Mouse (Mus musculus) left cerebral cortex, adult 8-10 months (tissue): ENCODE measurements at regions not wholly inside any gene's neighbourhood (a gene's known extent, or its start where the extent isn't known, plus 50 kb on each side); places are given as distances from the start of the nearest gene placed in this dataset.

Source experiments
- DNase-seq, 2 experiments: peaks; one replicate each; pipeline ENCODE4 v3.0.0; 2022; ENCODE audit warnings: low spot score in 2 of 2

DNA sequence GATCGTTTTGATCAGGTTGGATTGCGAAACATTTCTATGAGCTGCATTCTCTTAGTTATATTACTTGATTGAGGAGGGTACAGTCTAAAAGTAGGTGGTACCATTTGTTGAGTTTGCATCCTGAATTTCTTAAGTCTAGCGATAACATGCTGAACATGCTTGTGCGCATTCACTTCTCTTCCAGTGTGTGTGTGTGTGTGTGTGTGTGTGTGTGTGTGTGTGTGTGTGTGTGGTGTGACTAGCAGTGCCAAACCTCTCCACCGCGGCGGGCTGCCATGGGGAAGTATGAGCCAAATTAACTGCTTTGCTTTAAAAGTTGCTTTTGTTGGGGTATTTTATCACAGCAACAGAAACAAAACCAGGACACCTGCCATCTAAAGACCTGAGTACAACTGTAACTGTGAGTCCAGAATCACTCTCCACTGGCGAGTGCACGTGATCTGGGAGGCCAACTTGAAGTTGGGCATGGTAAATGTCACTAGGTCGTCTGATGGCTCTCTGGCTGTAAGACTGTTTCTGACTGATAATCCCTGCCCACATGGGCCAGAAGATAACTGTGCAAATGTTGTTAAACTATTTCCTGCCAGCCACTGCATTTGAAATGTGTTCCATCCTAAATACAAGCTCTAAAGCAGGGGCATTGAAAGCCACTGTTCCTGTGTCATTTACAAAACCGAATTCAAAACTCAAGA, 273.3 kb upstream of the Ppargc1a start:
- DNase-seq = no peak

DNA sequence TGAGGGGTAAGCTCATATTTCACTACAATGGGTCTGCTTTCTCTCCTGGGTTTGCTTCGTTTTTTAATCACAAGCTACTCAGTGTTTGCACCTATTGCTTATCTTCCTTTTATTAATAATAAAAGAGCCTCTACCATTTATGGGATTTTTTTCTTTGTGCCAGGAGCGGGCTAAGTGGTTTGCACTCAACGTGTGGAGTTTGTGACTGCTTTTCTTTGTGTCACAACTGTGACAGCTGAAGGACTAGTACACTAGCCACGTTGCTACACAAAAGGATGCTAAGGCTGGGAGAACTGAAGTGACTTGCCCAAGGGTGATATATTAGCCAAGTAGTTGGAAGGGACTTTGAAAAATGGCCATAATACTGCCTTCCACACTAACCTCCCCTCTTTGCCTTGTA, 271.8 kb upstream of the Ppargc1a start:
- no peak for DNase-seq

DNA sequence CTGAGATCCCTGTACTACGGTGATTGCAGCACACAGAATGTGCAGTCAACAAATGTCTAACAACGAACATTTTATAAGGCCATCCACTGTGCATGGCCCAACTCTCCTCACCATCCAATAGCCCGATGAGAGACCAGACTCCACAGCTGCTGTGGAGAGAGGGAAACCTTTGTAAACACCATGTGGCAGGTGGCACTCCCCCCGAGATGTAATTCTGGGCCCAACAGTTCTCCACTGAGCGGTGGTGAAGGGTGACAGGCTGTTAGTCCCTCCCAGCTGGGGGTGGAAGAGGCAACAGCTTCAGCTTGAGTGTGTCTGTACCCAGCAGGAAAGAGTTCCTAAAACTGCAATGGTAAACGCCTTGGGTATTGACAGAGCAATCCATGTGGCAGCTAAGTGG, 263.0 kb upstream of the Ppargc1a start:
- DNase-seq = no peak

DNA sequence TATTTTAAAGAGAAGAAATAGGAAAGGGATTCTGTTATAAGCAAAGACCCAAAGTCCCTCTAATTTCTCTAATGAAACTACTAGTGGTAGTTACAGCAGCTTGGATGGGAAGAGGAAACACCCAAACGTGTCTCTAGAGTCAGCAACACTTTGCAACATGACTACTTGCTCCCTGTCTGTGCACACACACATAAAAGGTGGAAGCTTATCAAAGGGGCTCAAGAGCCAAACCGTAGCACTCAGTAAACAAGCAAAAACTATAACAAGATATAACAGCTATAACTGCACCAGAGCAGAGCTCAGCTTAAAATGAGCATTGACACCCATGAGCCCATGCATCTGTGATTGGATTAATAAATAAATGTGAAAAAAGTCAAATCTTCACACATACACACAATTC, 262.5 kb upstream of the Ppargc1a start:
- no peak for DNase-seq

DNA sequence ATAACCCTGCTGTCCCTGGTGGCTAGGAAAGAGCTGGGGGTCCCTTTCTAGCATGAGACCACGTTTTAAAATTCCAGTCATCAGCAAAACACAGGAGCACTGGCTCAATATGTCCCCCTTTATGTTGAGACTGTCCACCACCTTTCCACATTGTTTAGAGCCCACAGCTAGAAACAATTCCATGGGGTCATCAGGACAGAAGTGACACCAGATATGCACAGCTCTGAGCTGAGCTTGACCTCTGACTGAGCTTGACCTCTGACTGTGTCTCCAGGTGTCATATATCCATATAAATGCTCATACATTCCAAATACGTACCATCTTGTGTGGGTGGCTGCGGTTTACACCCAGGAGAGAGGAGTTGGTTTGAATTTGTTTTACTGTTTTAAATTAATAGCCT, 262.1 kb upstream of the Ppargc1a start:
- no peak for DNase-seq

DNA sequence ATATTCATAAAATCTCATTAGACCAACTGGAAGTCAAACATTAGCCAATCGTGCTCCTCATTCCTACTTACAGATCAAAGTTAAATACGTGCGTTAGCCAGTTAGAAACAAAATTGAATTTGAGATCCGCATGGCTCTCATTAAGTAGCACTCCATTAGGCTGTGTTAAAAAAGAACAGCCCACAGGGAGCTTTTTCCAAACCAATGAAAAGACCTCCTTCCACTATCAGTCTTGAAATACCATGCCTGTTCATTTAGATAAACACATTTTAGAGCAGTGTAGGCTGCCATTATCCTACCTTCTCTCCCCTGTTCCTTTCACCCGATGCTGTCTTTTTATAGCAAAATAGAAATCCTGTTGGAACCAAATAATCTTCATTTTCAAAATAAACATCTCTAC, 261.5 kb upstream of the Ppargc1a start:
- DNase-seq = no peak

DNA sequence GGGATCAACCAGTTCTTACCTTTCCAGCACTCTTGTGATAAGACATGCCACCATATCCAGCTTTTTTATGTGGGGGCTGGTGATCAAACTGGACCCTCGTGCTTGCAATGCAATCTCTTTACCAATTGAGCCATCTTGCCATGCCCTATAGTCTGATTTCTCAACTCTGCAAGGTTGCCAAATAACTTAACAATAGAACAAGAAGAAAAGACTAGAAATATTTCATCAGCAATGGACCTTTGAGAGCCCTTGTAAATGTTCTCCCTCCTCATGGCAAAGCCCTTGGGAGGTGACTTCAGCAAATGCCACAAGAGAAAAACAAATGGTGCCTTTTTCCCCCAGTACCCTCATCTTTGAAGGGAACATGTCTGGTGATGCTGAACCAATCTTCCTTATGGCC, 258.7 kb upstream of the Ppargc1a start:
- DNase-seq = no peak

DNA sequence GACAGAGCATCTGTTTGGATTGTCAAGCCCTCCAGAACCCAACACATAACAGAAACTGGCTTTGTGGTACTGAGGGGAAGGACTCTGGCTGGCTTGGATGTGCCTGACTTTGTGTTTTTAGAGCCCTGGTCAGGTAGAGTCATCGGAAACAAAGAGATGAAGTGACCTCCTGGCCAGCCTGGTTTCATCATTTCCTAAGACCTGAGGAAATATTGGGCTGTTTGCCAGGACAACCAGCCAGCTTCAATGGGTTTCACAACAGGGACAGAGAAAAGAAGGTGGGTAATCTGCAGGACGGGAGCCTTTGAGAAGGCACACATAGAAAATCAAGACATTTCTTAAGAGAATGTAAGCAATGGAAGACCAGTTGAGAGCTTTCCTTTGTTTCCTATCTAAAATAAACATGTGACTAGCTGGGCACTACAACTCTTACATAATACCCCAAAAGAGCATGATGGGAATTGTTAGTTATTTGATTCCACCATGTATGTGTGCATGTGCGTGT, 258.1 kb upstream of the Ppargc1a start:
- no peak for DNase-seq

DNA sequence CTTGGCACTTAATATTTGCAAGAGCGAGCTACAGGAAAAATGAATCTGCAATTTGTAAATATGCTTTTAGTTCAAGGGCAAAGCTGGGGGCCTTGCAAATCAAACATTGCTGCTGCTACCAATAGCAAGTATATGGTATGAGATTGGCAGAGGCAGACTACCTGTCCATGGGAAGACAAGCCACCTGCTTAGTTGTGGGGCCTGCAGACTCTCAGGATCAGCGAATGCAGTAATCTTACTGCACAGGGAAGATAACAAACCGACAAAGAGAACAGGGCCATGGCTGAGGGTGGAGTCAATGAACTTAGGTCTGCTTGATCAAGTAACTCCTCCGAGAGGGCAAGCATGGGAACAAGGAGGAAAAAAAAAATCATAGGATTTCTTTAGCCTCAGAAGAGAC, 257.2 kb upstream of the Ppargc1a start:
- DNase-seq = no peak

DNA sequence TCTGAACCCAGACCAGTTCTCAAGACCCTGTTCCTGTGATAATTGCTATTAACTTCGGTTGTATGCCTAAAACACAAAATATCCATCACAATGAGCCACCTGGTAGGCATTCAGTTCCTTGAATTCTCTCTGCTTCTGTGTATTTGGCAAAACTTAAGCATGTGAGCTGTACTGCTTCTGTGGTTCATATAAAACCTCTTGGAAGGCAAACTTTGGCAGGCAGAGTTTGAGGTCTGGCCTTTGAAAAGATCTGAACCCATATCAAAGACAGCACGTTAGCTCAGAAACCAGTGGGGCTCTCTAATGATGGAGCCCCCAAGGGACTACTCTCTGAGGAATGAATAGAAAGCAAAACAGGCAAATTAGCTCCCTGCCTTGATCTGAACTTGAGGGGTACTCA, 256.1 kb upstream of the Ppargc1a start:
- no peak for DNase-seq

DNA sequence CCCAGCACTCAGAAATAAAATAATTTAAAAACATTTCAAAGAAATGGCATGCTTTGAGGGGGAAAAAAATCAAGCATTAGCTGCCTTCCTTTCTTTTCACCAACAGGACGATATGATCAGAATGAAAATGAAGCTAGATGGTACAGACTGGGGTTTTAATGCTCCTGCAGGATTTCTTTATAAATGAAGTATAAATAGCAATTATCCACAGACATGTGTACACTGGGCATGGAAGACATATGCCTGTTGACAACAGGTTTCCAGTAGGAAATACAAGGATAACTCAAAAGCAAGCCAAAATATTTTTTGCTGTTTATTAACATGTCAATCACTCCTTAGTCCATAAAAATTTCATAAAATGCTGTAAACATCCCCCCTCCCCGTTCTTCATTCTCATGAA, 248.7 kb upstream of the Ppargc1a start:
- no peak for DNase-seq

DNA sequence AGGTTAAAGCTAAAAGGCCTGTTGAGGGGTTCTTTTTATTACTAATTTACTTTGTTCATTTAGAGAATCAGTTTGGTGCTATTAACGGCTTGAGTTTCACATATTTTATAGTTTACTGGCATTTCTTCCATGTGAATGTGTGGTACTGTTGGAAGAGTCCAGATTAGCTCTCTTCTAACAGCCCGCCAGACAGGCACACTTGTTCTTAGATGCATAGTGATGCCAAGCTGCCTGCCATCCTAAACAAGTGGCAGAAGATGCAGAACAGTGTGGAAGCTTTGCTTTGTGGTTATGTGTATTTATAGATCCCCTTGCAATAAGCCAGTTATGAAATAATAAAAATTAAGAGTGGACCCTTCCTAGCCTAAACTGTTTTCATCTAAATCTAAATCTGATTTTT, 244.2 kb upstream of the Ppargc1a start:
- no peak for DNase-seq

DNA sequence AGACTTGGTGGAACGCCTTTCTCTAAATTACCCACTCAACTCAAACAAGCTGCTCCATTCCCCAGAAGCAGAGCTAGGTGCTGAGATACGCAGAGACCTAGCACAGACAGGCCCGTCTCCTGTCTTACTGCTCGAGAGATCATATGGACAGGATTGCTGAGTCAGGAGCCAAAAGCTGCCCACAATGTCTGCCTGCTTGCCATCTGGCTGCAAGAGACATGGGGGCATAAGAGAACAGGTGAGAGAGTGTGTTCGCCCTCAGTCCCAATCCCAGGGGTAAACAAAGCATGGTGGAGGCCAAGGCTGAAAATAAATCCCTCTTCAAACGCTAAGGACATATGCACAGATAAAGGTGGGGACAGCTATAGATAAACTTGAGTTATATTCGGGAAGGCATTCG, 234.0 kb upstream of the Ppargc1a start:
- DNase-seq = peak in 1 of 2 experiments; percentile 33

DNA sequence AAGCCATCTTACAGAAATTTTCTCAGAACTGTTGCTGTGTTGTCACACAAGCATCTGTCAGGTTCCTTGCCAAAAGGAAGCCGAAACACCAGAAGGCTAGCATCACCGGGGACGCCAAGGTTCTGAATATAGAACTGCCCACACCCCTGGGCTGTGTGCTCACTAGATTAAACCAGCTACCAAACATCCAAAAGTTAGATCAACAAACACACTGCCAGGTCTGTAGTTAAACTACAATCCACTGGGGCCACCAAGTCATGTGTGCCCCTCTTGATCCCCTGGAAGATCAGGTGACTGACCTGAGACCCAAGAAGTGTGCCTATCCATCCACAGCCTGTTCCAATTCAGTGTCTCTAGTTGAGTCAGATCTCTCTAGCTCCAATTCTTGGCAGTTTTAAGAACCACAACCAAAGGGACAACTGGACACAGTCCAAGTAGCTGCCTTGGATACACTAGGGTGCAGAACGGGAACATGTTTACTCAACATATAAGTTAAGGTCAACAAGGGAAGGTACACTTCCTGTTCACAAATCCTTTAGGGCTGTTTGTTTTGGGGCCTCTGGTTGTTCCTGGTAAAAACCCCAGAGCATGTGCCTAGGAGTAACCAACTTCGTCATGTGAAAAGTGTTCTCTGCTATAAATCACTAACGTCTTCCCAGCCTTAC, 232.0 kb upstream of the Ppargc1a start:
- peak in 1 of 2 experiments; percentile 57 for DNase-seq

DNA sequence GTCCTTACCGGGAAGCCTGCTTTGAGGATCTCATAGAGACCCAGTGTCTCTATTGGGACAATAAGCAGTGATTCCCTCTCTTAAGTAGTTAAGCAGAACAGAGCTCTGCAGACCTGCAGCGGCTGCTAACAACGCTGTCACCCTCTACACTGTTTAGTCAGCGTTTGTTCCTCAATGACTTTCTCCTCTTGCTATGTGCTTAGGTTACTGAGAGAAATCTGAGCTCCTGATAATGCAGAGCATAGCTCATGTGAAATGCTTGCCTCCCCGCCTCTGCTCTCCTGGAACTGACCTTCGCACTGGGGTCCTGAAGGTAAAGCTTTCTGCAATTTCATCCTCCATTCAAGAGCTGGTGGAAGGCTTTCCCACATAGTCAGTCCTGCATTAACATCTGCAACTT, 226.6 kb upstream of the Ppargc1a start:
- DNase-seq = no peak

DNA sequence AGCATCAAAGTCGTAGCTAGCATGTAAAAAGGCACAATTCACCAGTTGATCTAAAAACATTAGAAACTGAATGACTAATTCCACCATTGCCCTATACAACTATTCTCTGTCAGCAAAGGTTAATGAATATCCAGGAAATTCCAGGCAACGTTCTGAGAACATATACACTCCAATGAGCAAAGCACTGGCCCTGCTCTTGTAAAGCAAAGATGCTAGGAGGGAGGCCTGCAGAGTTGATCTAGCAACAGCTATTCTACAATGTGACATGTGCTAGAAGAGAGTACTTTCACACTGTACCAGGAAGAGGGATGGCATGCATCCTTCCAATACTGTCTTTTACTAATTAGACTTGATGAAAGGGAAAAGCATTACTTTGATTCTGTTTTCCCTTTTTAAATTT, 225.4 kb upstream of the Ppargc1a start:
- no peak for DNase-seq

DNA sequence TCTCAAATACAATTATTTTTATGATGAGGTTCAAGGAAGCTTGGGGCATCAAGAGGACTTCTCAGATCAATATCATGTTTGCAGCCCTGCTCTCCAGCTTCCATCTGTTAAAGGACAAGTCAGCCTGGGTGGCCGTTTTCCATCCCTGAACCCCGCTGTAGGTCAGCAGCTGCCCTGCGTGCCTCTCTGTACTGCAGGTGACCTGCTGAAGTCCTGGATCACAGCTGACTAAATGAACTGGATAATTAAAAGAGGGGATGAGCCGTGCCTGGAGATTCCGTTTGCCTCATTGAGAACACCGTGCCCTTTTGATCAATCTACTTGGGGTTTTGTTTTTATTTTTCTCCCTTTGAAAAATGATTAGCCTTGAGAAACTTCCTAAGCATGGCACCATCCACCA, 221.2 kb upstream of the Ppargc1a start:
- no peak for DNase-seq

DNA sequence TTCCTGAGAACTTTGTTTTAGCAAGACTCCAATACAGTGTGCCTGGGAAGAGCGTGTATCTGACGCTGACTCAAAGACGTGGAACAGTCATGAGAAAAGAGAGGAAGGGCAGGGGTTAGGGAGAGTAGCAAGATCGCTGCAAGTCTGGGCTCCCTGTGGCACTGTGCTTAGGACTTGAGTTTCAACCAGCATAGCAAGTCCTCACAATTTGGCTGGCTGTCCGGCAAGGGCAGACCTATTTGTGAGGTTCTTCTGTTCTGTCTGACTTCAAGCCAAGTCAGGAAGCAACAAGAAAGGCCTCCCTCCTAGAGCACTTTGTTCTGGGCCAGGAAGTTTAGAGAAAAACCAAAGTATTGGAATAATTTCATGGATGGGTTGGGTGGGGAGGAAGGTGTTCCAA, 216.0 kb upstream of the Ppargc1a start:
- peak in 1 of 2 experiments; percentile 59 for DNase-seq

DNA sequence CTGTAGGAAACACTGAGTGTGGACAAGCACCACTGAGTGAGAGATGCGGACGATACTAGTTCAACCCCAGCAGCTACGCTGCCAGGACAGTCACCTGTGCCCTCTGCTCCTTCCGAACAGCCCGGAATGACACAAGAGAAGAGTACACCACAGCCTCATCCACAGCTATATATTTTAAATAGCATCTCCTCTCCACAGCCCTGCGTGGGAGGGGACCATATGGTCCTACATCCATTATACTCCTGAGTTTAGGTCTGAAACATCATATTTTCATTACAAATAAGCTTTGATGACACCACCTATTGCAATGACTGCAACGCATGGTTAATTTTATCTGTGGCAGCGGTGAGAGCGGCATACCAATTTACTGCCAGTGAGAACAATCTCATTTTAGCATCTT, 215.6 kb upstream of the Ppargc1a start:
- peak in 1 of 2 experiments; percentile 58 for DNase-seq

DNA sequence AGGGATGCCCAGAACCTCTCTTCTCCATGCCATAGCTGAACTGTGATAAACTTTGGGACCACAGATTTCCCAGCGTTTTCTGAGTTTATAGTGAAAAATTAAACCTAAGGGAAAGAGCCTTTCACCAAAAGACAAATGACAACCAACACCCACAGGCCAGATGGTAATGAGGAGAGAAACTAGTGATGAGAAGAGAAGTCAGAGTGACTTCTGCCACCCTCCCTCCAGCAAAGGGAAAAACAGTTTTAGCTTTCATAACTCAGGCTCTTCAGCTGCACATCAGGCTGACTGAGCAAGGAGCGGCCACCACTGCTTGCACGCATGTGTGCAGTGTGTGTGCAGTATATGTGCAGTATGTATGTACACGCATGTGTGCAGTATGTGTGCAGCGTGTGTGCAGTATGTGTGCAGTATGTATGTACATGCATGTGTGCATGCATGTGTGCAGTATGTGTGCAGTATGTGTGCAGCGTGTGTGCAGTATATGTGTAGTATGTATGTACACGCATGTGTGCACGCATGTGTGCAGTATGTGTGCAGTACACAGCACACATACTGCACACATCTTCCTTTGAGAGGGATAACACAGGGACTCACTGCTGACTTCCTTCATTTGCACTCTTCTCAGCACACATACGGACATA, 208.1 kb upstream of the Ppargc1a start:
- DNase-seq = no peak

DNA sequence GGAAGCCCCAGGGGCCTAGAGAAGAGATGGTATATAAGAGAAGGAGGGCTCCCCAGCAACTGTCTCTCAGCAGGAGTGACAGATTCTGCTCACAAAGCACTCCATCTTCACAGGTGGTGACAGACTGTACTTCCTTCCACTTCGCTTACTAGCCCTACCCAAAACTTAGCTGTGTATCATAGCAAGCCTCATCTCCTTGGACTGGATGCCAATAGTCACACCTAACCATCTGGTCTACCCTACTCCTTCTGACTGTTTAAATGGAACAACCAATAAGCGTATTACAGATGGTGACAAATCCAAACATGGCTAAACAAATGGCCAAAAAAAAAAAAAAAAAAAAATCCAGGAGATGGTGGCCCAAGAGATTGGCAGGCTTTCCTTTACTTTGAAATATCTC, 204.1 kb upstream of the Ppargc1a start:
- DNase-seq = no peak

DNA sequence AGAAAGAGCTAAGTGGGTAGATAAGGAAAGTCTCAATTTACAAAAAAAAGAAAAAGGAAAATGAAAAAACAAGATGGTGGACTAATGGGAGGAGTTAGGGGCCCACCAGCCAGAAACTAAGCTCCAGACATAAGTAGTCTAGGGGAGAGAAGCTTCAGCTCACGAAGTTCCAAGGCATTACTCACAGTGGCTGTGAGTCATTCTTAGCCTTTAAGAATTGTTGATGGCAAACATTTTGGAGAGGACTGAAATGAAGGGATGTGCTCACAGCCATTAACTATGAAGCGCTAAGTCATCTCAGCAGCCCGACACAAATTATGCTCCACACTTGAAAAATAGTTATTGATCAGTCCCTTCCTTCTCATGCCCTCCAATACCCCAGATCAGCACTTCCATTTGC, 198.6 kb upstream of the Ppargc1a start:
- DNase-seq = no peak

DNA sequence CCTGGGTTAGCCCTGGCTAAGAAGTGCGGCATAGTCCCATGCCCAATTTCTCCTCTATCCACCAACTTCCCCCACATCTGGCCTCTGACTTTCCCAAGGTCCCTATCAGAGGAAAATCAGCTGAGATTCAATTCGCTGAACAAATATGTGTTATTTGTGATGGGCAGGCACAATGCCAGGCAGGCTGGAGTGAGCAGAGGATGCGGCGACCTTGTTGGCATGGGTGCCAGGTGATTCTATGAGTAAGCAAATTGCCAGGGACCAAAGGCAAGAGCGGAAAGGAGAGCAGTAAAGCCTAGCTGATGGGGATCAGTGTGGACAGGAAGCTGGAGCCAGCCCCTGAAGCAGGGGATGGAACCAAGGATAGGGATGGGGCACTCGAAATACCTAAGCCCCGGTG, 196.9 kb upstream of the Ppargc1a start:
- no peak for DNase-seq
